Mouse (Mus musculus) bone marrow, adult 2 months (tissue): ENCODE measurements around the gene Cdon. TPM values are rescaled to one million over a fixed set of nuclear protein-coding genes. Genes with fewer than 3 reads are reported as not detected.
A peak's percentile ranks its signal among the peaks of the same experiment; 100 is the strongest.

ENCODE experiments used
- H3K27ac ChIP-seq: fragments of 200-500 bp; 2 replicates; pipeline ENCODE4 v1.5.1; 2012; ENCODE audit warnings: low read depth, mild to moderate bottlenecking, control low read depth, inconsistent platforms, low read length; ENCODE audit not compliant: control insufficient read depth, poor library complexity, insufficient read depth
- H3K4me1 ChIP-seq: fragments of 200-500 bp; 2 replicates; pipeline ENCODE4 v1.6.1; 2011; ENCODE audit warnings: low read length; ENCODE audit not compliant: control insufficient read depth, insufficient read depth
- H3K4me3 ChIP-seq: fragments of 200-500 bp; replicated peaks from 2 replicates; pipeline ENCODE3; 2011; ENCODE audit warnings: mild to moderate bottlenecking, low read depth, low read length, control low read depth; ENCODE audit not compliant: control insufficient read depth
- CTCF ChIP-seq: fragments of 200-500 bp; IDR thresholded peaks from 2 replicates; pipeline ENCODE4 v1.5.1; 2011; ENCODE audit warnings: low read length, control low read depth; ENCODE audit not compliant: control insufficient read depth, insufficient read depth
- POLR2A ChIP-seq: fragments of 200-500 bp; IDR thresholded peaks from 2 replicates; pipeline ENCODE4 v1.6.1; 2011; ENCODE audit warnings: low read depth, mild to moderate bottlenecking, control low read depth, low read length, borderline replicate concordance; ENCODE audit not compliant: control insufficient read depth
- WGBS: fragments of 180-500 bp; shearing (Covaris S2); methylation state at CpG from one replicate; pipeline ENCODE4 v1.1.7; 2018; 5-methylcytosine and 5-hydroxymethylcytosine counted together
- polyA plus RNA-seq: library from polyadenylated mRNA; stranded (reverse); fragments of >200 nt; gene quantifications from 2 replicates; pipeline ENCODE4 v1.2.4, GENCODE M21; 2011; ENCODE audit warnings: low replicate concordance; ENCODE audit not compliant: missing spikeins, insufficient read depth, insufficient read length

The Cdon gene
- polyA plus RNA-seq, 1 experiment = 2.8 TPM

- Histone ChIP-seq H3K4me3 (no peak overlapping the region), H3K4me1 (no peaks in the 10 kb centered on the region), H3K27ac (no peak overlapping the region)
- 66% methylated on average over 6 of the region's 6 CpGs for whole genome bisulfite sequencing
- TF ChIP-seq POLR2A = no peak
- TF ChIP-seq CTCF = no peak
Observed at GRCm38 (mm10) chr9:35520631-35521348, 99.9 kb downstream of the Cdon start.

DNA sequence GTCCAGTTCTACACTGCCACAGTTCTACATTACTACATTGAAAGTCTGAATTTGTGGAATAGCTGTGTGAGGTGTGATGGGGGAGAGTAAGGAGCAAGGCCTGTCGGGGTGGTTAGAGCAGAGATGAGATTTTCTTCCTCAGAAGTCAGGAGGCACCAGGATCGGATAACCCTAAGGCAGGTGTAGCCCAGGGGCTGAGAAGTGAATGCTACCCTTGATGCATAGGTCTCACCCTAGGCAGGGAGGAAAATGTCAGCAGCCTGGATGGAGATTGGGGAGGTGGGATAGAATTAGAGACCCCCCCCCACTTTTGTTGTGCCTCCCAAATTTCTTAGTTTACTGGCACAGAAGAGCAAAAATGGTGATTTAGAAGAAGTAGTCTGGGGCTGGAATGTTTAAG, 101.3 kb downstream of the Cdon start:
- H3K27ac ChIP-seq = no peak overlapping the region
- TF ChIP-seq CTCF (no peak), POLR2A (no peak)
- WGBS = 86% methylated on average over 2 of the region's 2 CpGs

GRCm38 (mm10) chr9:35522821-35523515, 102.0 kb downstream of the Cdon start:
- H3K4me1 ChIP-seq = no peaks in the 10 kb centered on the region
- no peak overlapping the region for H3K4me3 ChIP-seq
- TF ChIP-seq CTCF = no peak
- TF ChIP-seq POLR2A = no peak
- H3K27ac ChIP-seq = no peak overlapping the region
- 46% methylated on average over 1 of the region's 1 CpGs for WGBS

More for the DNA sequence above, 101.3 kb downstream of the Cdon start:
- Histone ChIP-seq H3K4me1 (no peaks in the 10 kb centered on the region), H3K4me3 (no peak overlapping the region)

DNA sequence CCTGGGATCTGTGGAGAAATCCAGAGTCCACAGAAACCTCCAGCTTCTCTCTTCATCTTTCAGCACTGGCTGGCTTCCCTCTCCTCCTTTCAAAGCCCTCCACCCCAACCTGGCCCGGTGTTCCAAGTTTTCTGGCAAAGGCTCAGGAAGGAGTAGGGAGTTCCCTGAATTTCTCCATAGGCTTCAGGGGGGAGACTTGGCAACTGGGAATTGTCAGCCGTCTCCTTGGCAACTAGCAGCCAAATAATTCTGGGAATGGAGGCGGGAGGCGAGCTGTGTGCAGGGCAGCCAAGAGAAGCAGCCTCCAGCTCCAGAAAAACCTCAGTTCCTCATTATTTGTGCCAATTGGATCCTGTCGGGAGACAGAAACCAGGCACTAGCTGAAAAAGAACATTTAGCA, 102.6 kb downstream of the Cdon start:
- TF ChIP-seq CTCF (no peak), POLR2A (no peak)
- Histone ChIP-seq H3K4me1 (no peaks in the 10 kb centered on the region), H3K27ac (no peak overlapping the region), H3K4me3 (no peak overlapping the region)
- WGBS = 67% methylated on average over 5 of the region's 5 CpGs

GRCm38 (mm10) chr9:35523941-35524411, 103.0 kb downstream of the Cdon start:
- WGBS = 16% methylated on average over 7 of the region's 7 CpGs
- Histone ChIP-seq H3K27ac (no peak overlapping the region), H3K4me1 (no peaks in the 10 kb centered on the region), H3K4me3 (no peak overlapping the region)
- TF ChIP-seq POLR2A (no peak), CTCF (peak; percentile 77)

DNA sequence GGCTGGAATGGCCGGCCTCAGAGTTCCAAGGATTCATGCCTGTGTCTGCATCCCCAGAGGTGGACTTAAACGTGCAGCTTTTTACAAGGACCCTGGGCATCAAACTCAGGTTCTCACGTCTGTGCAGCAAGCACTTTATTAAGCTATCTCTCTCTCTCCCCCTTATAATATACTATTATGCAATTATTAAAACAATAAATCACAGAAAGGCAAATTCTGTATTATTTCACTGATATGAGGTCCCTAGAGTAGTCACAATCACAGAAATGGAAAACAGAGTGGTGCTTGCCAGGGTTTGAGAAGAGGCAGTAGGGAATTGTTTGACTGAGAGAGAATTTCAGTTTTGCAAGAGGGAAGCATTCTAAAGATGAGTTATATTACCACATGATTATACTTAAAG, 108.2 kb downstream of the Cdon start:
- TF ChIP-seq CTCF (no peak), POLR2A (no peak)
- 57% methylated on average over 3 of the region's 3 CpGs for WGBS

DNA sequence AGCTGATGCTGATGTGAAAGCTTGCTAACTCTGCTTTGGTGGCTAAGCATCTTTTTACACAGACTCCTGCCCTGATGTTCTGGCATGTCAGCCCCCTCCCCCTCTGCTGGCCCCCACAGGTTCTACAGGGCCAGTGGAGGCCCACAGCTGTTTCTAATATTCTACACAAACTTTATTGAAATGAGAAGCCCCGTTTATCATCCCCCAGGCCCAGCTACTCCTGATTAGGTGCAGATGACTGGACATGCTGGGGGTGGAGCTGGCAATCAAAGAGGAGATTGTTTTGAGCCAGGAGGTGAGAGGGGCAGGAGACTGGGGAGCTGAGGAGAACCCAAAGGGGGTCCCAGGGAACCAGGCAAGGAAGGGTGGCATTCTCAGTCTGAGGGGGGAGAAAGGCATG, 108.9 kb downstream of the Cdon start:
- H3K4me1 ChIP-seq = no peaks in the 10 kb centered on the region
- WGBS = 33% methylated on average over 1 of the region's 1 CpGs
- H3K4me3 ChIP-seq = no peak overlapping the region
- no peak for TF ChIP-seq POLR2A
- no peak for TF ChIP-seq CTCF
- H3K27ac ChIP-seq = no peak overlapping the region

More for the DNA sequence above, 108.2 kb downstream of the Cdon start:
- H3K27ac ChIP-seq = no peak overlapping the region
- no peak overlapping the region for H3K4me3 ChIP-seq
- H3K4me1 ChIP-seq = no peaks in the 10 kb centered on the region

DNA sequence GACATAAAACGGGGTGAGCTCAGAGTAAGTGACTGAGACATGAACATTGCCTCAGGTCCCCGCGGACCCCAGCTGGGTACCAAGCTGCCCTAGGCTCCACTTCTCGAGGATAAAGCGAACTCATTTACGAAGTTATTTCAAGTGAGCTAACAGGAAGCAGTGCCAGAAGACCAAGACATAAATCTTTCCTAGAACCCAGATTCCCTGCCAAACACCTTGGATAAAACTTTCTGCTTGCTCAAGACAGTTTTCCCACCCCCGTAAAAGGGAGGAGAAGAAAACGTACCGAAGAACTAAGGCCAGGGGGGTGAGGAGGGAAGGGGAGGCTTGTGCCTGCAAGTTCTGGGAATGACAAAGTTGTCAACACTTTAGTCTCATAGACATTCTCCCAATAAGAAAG, 112.3 kb downstream of the Cdon start:
- H3K4me3 ChIP-seq = no peak overlapping the region
- WGBS = 66% methylated on average over 9 of the region's 9 CpGs
- H3K4me1 ChIP-seq = no peaks in the 10 kb centered on the region
- no peak overlapping the region for H3K27ac ChIP-seq
- TF ChIP-seq POLR2A (no peak), CTCF (no peak)

DNA sequence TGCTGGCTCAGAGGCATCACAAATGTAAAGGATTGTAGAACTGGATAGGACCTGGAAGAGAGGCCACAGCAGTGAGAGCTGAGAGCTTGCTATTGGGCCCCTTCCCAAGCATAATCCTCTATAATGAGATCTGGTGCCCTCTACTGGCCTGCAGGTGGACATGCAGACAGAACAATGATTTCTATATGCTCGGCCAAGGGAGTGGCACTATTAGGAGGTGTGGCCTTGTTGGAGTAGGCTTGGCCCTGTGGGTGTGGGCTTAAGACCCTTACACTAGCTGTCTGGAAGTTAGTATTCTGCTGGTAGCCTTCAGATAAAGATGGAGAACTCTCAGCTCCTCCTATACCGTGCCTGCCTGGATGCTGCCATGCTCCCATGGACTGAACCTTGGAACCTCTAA, 114.2 kb downstream of the Cdon start:
- TF ChIP-seq CTCF (peak; percentile 61), POLR2A (no peak)
- Histone ChIP-seq H3K4me3 (no peak overlapping the region), H3K4me1 (no peaks in the 10 kb centered on the region), H3K27ac (no peak overlapping the region)
- WGBS = 24% methylated on average over 2 of the region's 2 CpGs
